Mouse (Mus musculus): Measurements from ENCODE around the gene Trim47.
A peak's percentile ranks its signal among the peaks of the same experiment; 100 is the strongest.
"Not testable (repeated sequence)": the region's sequence is repeated elsewhere in the genome, so short reads cannot be mapped to it uniquely, and the experiment has no call there.

Trim47 gene

DNA sequence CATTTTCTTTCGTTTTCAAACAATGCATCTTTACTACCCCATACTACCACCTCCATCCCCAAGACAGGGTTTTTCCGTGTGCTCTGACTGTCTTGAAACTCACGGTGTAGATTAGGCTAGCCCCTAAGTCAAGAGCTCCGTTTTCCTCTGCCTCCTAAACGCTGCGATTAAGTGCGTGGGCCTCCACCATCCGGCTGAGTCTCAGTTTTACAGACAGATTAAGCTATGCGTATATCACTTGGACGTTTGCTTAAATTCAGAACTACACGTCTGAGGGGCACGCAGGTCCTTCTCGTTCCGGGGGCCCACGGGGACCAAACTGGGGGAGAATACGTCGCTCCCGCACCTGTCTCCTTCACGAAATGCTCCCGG lies 11.1 kb upstream of the Trim47 start:
- DNase-seq (ENCODE audit: low read depth in 1 of 2, low spot score in 2 of 2): no peak

DNA sequence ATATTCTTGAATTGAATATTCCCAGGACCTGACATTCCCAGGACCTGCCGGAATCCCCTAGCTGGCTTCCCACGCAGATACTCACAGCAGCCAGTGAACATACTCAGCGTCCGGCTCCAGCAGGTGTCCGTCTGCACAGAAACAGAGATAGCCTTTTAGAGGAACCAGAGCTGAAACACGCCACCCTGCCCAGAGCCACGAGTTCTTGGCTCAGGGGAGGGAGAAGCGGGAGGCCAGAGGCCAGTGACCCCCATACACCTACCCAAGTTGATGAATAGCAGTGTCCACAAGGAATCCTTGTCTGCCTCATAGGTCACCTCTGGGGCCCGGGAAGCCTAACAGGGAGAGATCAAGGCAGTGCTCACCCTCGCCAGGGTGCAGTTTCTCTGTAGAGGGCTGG lies 7.2 kb upstream of the Trim47 start:
- DNase-seq (ENCODE audit: low read depth in 1 of 2, low spot score in 2 of 2): no peak

DNA sequence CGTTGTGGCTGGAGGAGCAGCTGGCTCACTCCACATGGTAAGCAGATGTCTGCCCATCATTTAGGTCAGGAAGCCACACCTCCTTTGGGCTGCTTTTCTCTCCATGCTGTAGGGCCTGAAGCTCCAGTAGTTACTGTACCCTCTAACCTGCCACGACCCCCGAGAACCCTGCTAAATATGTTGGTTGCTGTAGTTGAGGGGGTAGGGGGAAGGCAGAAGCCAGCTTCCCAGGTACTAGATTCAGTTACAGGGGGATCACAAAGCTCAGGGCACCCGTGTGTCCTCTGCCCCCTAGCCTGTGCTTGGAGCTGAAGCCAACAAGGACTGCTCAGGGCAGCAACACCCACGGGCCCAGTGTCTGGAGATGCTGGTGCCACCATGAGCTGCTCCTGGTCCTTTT lies 6.5 kb upstream of the Trim47 start:
- no peak for DNase-seq (ENCODE audit: low read depth in 1 of 2, low spot score in 2 of 2)

DNA sequence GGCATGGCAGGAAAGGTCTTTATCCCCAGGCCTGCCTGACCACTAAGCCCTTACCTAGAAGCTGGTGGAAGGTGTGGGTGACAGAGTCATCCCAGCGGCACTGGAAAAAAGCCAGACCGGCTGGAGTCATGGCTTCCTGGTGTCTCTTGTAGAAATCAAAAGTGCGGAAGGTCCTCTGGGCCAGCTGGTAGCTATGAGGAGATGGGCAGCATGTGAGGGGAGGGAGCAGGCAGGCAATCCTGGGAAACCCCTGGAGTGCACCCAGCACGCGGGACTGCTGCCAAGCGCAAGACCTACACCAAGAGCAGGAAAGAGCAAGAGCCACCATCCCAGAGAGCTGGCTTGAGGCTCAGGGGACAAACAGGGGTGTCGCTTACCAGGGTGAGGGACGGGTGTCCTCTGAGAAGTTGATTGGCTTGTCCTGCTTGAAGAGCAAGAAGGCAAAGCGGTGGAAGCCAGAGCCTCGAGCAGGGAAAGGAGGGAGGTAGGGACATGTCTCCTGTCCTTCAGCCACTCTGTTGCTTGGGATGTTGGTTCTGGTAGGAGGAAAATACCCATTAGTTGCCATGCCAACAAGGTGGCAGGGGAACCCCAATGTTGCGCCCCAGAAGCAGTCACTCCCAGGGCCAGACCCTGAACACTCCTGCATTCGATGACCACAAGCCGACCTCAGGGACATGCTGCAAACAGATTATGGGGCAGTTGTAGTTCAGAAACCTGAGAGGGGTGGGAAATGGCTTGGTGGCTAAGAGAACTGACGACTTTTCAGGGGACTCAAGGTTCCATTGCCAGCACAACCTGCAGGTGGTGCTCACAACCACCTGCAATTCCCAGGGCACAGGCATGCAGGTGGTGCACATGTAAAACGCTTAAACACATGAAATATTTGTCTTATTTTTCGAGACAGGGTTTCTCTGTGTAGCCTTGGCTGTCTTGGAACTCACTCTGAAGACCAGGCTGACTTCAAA lies 5.6 kb upstream of the Trim47 start:
- no peak for DNase-seq (ENCODE audit: low read depth in 1 of 2, low spot score in 2 of 2)

DNA sequence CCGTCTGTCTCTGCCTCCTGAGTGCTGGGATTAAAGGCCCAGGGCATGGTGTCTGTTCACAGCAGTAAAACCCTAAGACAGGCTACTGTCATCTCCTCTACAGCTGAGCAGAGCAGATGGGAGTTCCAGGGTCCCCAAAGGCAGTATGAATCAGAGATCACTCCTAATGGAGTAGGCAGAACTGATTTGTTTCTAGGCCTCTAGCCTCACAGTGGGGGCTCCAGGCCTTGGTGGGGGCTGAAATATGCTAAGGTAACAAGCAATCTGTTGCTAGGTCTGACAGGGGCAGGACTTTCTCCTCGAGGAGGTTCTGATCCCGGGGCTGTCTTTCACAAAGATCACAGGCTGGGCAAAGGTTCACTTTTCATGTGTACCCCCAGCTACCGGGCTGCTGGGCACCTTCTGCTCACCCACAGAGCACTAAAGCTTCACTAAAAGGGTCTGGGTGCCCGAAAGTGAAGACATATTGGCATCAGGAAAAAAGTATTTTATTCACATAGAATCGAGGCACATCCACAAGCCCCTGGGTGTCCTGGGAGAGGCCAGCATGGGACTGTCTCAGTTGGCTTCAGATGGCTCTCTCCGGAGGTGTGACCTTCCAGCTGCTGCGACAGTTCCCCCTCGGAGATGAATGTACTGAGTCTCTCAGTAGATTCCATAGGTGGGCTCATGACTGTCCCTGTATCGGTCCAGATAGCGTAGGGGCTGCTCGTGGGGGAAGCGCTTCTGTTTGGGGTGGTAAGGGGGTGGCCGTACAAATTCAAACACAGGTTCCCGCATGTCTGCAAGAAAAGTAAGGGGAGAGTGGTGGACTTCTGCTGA lies 4.5 kb upstream of the Trim47 start:
- no peak for DNase-seq (ENCODE audit: low read depth in 1 of 2, low spot score in 2 of 2)

DNA sequence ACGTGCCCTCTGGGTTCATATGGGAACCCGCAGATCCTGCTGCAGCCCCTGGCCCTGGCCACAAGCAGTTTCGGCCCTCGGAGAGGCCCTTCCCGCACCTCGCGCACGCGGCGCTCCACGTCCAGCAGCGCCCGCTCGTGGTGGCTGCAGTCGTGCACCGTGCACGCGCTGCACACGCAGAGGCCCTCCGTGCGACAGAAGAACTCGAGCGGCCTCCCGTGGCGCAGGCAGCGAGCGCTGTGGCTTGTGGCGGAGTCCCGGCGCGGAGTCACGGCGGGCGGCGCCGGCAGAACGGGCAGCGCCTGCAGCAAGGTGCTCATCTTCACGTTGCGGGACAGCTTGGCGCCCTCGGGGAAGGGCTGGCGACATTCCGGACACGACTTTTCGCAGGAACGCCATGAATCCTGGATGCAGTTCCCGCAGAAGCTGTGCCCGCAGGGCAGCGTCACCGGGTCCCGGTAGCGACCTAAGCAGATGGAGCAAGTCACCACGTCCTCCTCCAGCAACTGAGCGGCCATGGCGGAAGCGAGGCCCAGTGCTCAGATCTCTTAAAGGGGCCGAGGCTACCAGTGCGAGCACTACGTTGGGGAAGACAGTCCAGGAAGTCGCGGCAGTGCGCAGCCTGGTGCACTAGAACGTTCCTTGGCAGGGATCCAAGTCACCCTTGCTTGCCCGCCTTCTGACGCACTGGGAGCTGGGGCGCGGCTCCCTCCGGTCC lies 3.6 kb upstream of the Trim47 start, which contains the start of gene Trim65:
TSS of gene Trim65 (minus strand) at position 641 of the 718 bp plus-strand sequence.
- peak; percentile 75 to 82 for DNase-seq (ENCODE audit: low read depth in 1 of 2, low spot score in 2 of 2)

DNA sequence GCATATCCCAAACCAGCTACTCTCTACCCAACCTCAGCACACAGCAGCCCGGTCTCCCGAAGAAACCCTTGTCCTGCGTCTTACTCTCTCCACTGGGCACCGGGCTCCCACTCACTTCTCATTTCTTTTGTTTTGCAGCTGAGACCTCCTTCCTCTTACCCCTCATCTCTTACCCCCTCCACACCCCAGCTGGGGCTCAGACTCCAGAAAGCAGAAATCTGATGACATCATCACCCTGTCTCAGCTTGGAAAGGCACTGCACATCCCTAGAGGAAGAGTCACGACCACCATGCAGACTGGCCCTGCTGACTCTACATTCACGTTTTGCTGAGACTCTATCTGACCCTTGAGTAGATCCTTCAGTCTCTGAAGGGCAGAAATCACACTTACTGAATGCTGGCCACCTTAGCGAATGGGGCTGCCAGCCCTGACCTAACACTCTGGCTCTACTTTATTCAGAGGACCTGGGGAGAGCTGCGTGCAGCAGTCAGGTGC lies 3.0 kb upstream of the Trim47 start:
- DNase-seq (ENCODE audit: low read depth in 1 of 2, low spot score in 2 of 2): no peak

DNA sequence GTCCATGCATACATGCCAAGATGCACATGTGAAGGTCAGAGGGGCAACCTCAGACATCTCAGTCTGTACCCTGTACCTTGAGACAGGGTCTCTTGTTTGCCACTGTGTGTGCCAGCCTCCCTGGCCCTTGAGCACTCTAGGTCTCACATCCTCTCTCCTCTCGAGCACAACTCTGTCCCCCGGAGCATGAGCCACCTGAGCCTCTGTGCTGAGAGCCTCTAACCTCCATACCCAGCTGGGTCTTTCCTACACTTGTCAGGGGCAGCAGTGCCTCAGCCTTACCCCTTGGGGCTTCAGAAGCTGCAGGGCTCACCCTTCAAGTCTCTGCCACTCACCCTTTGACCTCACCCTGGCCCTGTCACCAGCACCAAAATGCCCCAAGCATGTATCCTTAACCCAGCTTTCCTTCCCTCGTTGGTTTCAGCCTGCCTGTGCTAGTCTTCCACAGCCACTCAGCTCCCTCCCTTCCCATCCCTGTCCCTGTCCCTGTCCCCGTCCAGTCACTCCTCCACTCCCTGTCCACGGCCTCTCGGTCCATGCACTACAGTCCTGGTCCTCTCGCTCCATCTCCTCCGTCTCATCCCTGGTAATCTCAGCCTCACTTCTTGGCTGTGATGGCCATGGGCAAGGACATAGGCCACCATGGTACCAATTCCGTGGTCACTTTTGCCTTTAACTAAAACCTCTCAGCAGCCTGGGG lies 2.2 kb upstream of the Trim47 start:
- no peak for DNase-seq (ENCODE audit: low read depth in 1 of 2, low spot score in 2 of 2)

DNA sequence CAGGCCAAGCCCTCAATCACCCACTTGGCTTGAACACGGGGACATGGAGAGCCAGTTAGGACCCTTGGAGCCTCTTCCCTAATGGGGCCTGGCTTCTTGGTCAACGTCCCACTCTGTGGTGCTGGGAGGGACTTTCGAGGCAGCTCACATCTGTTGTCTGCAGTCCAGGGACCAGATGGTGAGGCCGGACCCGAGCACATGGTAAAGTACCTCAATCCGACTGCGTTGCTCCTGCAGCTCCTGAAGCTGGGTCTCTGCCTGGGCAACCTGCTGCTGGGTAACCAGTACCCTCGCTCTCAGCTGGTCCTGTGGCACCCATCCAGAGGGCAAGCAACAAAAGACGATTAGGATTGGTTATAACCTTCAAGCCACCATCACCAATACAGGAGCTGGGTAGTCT lies 976 bp upstream of the Trim47 start:
- DNase-seq (ENCODE audit: low read depth in 1 of 2, low spot score in 2 of 2): no peak

DNA sequence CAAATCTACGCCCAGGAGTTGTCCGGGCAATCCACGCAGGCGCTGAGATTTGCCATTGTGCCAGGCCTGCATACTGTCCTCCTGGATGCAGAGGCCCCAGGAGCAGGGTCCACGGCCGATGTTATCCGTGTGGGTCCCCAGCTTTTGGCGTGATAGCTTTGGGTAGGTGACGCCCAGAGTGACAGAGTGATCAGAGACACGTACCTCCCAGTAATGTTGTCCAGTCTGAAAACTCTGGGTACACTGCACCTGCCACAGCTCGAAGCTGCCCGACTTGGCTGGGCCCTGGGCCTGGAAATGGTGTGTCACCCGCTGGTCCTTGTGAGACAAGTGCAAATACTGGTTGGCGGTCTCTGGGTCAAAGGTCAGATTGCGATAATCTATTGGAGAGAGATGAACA lies 749 bp downstream of the Trim47 start:
- no peak for DNase-seq (ENCODE audit: low read depth in 1 of 2, low spot score in 2 of 2)

DNA sequence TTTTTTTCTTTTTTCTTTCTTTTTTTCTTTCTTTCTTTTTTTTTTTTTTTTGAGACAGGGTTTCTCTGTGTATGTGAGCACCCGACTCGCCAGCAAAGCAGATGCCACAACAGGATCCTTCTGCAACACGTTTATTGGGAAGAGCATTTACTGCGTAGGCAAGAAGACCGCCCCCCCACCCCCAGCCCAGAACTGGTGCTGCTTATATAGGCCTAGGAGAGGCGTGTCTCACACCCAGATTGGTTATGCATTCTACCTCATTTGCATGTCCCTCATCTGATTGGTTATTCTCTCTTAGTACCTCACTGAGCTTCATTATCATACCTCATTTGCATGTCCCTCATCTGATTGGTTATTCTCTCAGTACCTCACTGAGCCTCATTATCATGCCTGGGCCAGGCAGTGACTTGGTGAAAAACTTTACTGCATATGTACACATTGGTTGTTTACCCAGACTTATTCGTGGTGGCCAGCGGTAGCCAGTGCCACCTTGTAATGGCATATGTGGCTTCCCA lies 5.2 kb downstream of the Trim47 start:
- not testable (repeated sequence) for DNase-seq (ENCODE audit: low read depth in 1 of 2, low spot score in 2 of 2)

DNA sequence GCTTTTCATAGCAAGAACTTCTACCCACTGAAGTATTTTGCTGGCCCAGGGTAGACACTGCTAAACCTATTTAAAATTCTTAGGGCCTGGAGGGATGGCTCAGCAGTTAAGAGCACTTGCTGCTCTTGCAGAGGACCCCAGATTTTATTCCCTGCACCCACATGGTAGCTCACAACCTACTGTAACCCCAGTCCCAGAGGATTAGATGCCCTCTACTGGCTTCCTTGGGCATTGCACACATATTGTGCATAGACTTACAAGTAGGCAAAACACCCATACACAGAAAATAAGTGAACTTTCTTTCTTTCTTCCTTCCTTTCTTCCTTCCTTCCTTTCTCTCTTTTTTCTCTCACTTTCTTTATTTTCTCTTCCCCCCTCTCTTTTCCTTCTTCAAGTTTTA lies 9.2 kb downstream of the Trim47 start:
- no peak for DNase-seq (ENCODE audit: low read depth in 1 of 2, low spot score in 2 of 2)

DNA sequence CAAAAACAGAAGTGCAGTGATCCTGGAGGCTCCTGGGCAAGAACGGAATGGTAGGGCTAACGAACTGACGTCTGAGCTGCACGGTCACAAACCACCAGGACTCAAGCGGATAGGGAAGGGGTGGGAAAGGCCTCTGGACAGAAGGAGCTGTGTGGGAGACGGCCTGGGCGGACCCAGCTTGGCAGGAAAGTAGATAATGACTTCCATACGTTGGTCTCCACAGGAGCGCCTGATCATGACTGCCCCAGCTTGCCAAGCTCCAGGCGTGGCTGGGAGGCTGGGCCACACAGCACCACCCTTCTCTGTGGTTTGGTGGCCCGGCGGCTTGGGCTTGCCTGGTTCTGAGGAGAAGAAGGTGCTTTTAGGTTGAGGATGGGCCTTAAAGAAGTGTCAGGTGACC lies 9.8 kb downstream of the Trim47 start:
- no peak for DNase-seq (ENCODE audit: low read depth in 1 of 2, low spot score in 2 of 2)

DNA sequence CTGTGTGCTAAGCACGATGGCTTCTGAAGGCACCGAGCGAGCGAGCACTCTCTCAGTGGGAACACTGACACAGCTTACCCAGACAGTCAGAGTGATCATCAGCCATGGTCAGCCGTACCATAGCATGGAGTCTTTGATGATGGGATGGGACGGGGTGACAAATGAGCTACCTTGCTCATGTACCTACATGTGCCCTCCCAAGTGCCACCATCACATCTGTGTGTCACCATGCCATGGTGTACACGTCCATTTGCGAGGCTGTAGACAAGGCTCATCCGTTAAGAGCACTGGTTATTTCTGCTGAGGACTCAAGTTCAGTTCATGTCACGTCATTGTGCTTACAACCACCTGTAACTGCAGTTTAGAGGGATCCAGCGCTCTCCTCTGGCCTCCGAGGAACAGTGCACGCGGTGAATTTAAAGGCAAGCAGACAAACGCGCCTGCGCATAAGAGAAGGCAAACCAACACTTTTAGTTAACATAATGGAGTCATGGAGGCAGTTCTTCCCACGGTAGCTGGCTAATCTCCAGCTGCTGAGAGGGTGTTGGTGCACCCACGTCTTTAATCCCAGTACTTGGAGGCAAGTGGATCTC lies 15.3 kb downstream of the Trim47 start:
- no peak for DNase-seq (ENCODE audit: low read depth in 1 of 2, low spot score in 2 of 2)

DNA sequence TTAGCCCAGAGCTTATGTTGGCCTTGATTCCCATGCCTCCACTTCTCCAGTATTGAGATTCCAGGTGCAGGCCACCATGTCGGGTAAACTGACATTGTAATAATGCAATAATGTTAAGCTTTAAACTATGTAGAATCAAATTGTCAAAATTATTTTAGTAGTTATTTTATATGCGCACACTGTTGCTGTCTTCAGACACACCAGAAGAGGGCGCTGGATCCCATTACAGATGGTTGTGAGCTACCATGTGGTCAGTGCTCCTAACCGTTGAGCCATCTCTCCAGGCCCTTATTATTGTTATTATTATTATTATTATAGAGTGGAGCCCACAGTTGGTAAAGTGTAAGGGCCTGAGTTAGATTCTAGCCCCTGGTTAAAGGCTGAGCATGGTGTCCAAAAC lies 15.9 kb downstream of the Trim47 start:
- DNase-seq (ENCODE audit: low read depth in 1 of 2, low spot score in 2 of 2): no peak

DNA sequence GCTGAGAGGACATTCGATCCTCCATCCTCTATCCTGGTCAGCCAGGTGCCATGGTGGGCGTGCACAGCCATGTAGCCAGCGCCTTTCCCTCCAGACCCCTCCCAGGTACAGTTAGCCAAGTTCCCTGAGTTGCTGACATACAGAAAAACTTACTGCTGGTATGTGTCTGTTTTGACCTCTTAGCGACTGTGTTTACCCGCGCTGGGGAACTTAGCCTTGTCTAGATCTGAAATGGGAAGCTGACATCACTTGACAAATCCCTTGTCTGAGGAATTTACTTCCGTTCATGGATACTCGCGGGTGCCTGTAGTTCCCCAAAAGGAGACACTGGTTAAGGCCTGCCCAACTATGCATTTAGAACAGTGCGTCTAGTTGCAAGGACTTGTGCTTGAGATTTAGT lies 16.5 kb downstream of the Trim47 start:
- DNase-seq (ENCODE audit: low read depth in 1 of 2, low spot score in 2 of 2): peak; percentile 30 to 39

DNA sequence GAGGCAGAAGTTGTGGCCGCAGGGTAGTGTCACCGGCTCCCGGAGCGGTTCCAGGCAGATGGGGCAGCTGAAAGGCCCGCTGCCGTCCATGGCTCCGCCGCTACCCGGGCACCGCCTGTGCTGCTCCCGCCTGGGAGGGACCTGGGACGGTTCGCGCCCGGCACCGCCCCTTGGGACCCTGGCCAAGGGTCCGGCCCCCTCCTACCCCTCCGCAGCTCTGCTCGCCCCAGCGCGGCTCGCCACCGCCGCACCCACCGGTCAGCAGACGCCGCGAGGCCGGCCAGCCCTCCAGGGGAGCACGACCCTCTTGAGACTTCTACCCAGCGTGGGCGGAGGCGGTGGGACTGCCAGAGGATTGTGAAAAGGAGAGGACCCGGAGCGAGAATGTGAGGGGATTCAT lies 16.9 kb downstream of the Trim47 start:
- DNase-seq (ENCODE audit: low read depth in 1 of 2, low spot score in 2 of 2): peak in 1 of 2 experiments; percentile 37

DNA sequence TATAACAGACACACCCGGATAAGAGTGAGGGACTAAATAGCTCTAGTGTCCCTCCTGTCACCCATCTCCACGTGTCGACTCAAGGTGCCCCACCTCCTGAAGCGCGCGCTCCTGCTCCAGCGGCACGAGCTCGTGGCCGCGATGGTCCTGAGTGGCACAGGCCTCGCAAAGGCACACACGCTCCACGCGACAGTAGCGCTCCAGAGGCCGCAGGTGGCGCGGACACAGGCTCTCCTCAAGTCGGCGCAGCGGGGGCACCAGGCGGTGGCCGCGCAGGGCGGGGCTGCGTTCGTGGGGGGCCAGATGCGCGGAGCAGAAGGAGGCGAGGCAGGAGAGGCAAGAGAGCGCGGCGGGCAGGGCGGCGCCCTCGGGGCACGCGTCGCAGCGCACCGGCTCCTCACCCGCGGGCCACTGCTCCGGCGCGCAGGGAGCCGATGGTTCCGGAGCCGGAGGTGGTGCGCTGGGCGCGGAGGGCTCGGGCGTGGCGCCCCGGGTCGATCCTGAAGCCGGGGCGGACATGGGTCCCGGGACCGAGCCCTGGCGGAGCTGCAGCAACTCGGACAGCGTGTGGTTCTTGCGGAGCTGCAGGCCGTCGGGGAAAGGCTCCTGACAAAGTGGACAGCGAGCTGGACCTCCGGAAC lies 17.4 kb downstream of the Trim47 start:
- no peak for DNase-seq (ENCODE audit: low read depth in 1 of 2, low spot score in 2 of 2)

DNA sequence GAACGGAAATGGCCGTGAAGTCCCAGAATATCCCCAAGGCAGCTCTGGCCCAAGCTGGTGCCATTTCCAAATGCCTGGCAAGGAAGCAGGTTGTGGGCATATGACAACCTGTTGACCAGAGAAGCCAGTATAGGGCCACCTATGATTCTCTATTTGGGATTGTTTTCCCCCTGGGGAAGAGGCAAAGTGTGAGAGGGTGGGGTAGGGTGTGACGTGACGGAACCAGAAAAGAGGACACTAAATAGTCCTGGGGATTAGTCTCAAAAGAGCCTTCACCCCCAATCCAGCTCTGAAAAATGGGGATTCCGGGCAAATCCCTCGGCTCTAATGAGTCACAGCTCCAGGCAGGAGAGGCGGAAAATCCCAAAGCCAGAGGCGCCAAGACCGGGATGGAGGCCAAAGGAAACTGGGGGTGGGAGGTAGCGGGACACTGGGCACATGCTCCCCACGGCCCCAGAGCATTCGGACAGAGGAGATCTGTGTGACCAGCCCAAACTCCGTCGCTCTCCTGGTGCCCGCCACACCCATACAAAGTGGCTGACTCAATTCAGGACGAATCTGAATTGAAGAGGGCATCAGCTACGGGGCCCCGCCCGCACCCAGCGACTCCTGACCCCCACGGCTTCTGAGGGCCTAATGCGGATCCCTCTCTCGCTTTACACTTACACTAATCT lies 18.4 kb downstream of the Trim47 start:
- DNase-seq (ENCODE audit: low read depth in 1 of 2, low spot score in 2 of 2): no peak
